ENCODE assay signal across 29 mouse cellular contexts in the genomic region with DNA sequence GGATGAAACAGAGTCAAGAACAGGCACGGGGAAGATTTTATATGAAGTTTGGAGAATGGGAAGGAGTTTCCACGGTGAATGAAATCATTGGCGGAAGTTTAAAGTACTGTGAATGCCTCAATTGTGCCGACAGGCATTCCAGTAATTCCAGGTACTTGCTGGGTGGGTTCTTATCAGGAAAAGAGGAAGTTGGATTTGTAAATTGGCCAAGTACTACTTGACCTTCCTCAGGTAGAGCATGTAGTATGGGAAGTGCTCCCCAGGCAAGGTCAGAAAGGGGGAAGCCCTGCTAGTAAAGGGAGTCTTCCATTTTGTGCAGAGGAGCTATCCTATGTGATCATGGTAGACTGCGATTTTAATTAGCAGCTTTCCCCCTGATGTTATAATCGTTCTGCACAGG. TPM values are rescaled to one million over a fixed set of nuclear protein-coding genes. Genes with fewer than 3 reads are reported as not detected.
"Had no signal": no experiment of that assay in that cellular context is flagged by ENCODE, and none has a peak within 500 bp of the region (broad histone marks: within the 10 kb centered on the region; RNA-seq: fewer than 3 reads in every experiment).

No protein-coding gene starts in this region.

- H3K4me3 ChIP-seq: intestine, embryonic 15.5 days; kidney, embryonic 15.5 days; limb, embryonic 12.5 days; limb, embryonic 15.5 days; stomach, embryonic 15.5 days had no signal

- H3K4me1 ChIP-seq: intestine, embryonic 15.5 days; kidney, embryonic 15.5 days; limb, embryonic 12.5 days; limb, embryonic 15.5 days; stomach, embryonic 15.5 days had no signal

- H3K9me3 ChIP-seq: intestine, embryonic 15.5 days; kidney, embryonic 15.5 days; limb, embryonic 12.5 days; limb, embryonic 15.5 days had no signal

- H3K27me3 ChIP-seq: intestine, embryonic 15.5 days; kidney, embryonic 15.5 days; limb, embryonic 12.5 days; limb, embryonic 15.5 days; stomach, embryonic 15.5 days had no signal

- H3K9ac ChIP-seq: intestine, embryonic 15.5 days; kidney, embryonic 15.5 days; limb, embryonic 12.5 days; limb, embryonic 15.5 days; liver, embryonic 14.5 days; liver, postnatal 0 days; stomach, embryonic 15.5 days had no signal

- ATAC-seq: intestine, embryonic 15.5 days; liver, postnatal 0 days had no signal

- H3K27ac ChIP-seq: intestine, embryonic 15.5 days; kidney, embryonic 15.5 days; limb, embryonic 12.5 days; limb, embryonic 15.5 days; liver, embryonic 14.5 days; stomach, embryonic 15.5 days had no signal

- H3K36me3 ChIP-seq: intestine, embryonic 15.5 days; limb, embryonic 12.5 days; stomach, embryonic 15.5 days had no signal

- DNase-seq: kidney, adult 11 months; kidney, adult 8-10 months; kidney, postnatal 10 days; kidney, postnatal 36 days; layer of hippocampus, postnatal 36 days; left cerebral cortex, postnatal 4 days; liver, postnatal 0 days; midbrain, embryonic 14.5 days; right cerebral cortex, postnatal 25 days; spleen, adult 18-20 months; thymus, adult 18-20 months; thymus, postnatal 14 days; thymus, postnatal 4 days had no signal

- H3K4me2 ChIP-seq: intestine, embryonic 15.5 days; kidney, embryonic 15.5 days; limb, embryonic 12.5 days; limb, embryonic 15.5 days; liver, embryonic 11.5 days; midbrain, embryonic 11.5 days; stomach, embryonic 15.5 days had no signal

RNA-seq across cellular contexts. Expression of a gene that starts 59.2 kb away (rescaled TPM):
- total RNA-seq: layer of hippocampus, adult 8-10 months; layer of hippocampus, postnatal 10 days; layer of hippocampus, postnatal 36 days; left cerebral cortex, adult 8-10 months; left cerebral cortex, postnatal 14 days; left cerebral cortex, postnatal 4 days; megakaryocyte progenitor cell, adult 5-6 weeks; megakaryocyte-erythroid progenitor cell, adult 5-6 weeks; midbrain, postnatal 0 days had no signal
- polyA plus RNA-seq: liver, embryonic 14.5 days; liver, postnatal 0 days; testis, adult 2 months had no signal
